Mouse (Mus musculus) cortical plate, adult 2 months (tissue): ENCODE measurements around the gene Mcf2.

Experiments
- CTCF ChIP-seq: fragments of 200-500 bp; IDR thresholded peaks from 2 replicates; pipeline ENCODE4 v1.5.1; 2011; ENCODE audit warnings: mild to moderate bottlenecking, control low read depth, low read length; ENCODE audit not compliant: insufficient read depth; ENCODE audit errors: extremely low read depth
- POLR2A ChIP-seq: fragments of 200-500 bp; IDR thresholded peaks from 2 replicates; pipeline ENCODE4 v1.6.1; 2011; ENCODE audit warnings: mild to moderate bottlenecking, low read length, control low read depth; ENCODE audit not compliant: insufficient read depth; ENCODE audit errors: extremely low read depth

DNA sequence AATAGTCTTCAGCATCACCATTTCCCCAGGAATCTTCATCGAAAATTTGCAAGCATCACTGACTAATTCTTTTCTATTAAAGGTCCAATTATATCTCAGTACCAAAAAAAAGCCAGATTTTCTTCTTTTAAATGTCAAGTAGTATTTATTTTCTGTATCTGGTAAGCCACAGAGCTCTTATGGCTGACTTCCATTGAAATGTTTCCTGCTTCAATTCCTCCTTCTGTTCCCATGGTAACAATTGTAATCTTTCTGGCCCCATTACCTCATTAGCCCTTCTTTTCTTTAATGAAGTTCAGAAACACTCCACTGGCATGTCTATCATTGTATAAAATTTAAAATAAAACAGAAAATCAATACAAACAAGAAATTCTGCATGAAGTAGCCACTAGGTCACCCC lies 103.5 kb downstream of the Mcf2 start:
- TF ChIP-seq CTCF (no peak), POLR2A (no peak)
